Mouse (Mus musculus) heart, embryonic 12.5 days (tissue): ENCODE measurements around the gene Wipf3. TPM values are rescaled to one million over a fixed set of nuclear protein-coding genes. Genes with fewer than 3 reads are reported as not detected.

Source experiments
- ATAC-seq: fragments of 200-750 bp; cut with Nextera tagmentation; 2 replicates; pipeline ENCODE4 v1.8.0; 2017; ENCODE audit warnings: moderate TSS enrichment, moderate library complexity; ENCODE audit not compliant: insufficient number of reproducible peaks, low FRiP score
- H3K27ac ChIP-seq: fragments of 300-500 bp; sonication (generic); 2 replicates; pipeline ENCODE4 v1.5.1; 2016; ENCODE audit warnings: mild to moderate bottlenecking, moderate library complexity; ENCODE audit not compliant: poor library complexity, severe bottlenecking
- H3K27me3 ChIP-seq: fragments of 300-500 bp; sonication (generic); replicated peaks from 2 replicates; pipeline ENCODE4 v1.6.1; 2016; ENCODE audit warnings: mild to moderate bottlenecking, moderate library complexity
- H3K36me3 ChIP-seq: fragments of 300-500 bp; sonication (generic); 2 replicates; pipeline ENCODE4 v1.6.1; 2016; ENCODE audit warnings: mild to moderate bottlenecking, moderate library complexity
- H3K4me1 ChIP-seq: fragments of 300-500 bp; sonication (generic); replicated peaks from 2 replicates; pipeline ENCODE4 v1.6.1; 2016; ENCODE audit warnings: mild to moderate bottlenecking
- H3K4me2 ChIP-seq: fragments of 300-500 bp; sonication (generic); 2 replicates; pipeline ENCODE4 v1.6.1; 2016; ENCODE audit warnings: mild to moderate bottlenecking, moderate library complexity
- H3K4me3 ChIP-seq: fragments of 300-500 bp; sonication (generic); 2 replicates; pipeline ENCODE4 v1.5.1; 2016; ENCODE audit warnings: mild to moderate bottlenecking
- H3K9ac ChIP-seq: fragments of 300-500 bp; sonication (generic); 2 replicates; pipeline ENCODE4 v1.6.1; 2016; ENCODE audit warnings: mild to moderate bottlenecking, moderate library complexity
- H3K9me3 ChIP-seq: fragments of 300-500 bp; sonication (generic); replicated peaks from 2 replicates; pipeline ENCODE4 v1.6.1; 2016; ENCODE audit warnings: mild to moderate bottlenecking, moderate library complexity
- WGBS: fragments of 180-500 bp; shearing (Covaris S2); methylation state at CpG from one replicate; pipeline ENCODE4 v1.1.7; 2016; 5-methylcytosine and 5-hydroxymethylcytosine counted together
- polyA plus RNA-seq: library from polyadenylated mRNA; unstranded; fragments of >200 nt; fragmentation: Nextera tagmentation; extraction: Ambion mirVana; gene quantifications from 2 replicates; pipeline ENCODE4 v1.2.1, GENCODE M21; 2016

Gene Wipf3
- polyA plus RNA-seq, 1 experiment from 2014 or later, result 4.8 TPM

DNA sequence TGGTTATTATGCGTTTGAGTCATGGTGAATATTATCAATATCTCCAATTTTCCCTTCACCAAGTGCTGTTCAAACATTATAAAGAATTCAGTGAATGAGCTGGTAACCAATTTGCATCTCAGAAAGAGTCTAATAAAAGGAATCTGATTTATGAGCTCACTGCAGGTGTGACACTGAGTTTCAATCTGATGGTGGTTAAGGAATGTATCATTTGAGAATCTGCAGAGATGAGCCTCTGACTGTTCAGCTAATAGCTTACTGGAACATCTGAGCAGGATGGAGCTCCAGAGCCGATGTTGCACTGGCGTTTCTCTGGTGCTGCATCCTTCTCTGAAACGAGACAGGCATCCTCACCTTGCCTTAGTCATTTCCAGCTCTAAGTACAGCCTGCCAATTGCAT lies 17.9 kb downstream of the Wipf3 start:
- Histone ChIP-seq H3K4me2 (no peak overlapping the region), H3K9me3 (no peaks in the 10 kb centered on the region), H3K36me3 (no peaks in the 10 kb centered on the region), H3K9ac (no peak overlapping the region), H3K4me1 (peaks cover 26% of the 10 kb centered on the region), H3K4me3 (no peak overlapping the region), H3K27me3 (no peaks in the 10 kb centered on the region), H3K27ac (no peak overlapping the region)
- 82% methylated on average over 4 of the region's 4 CpGs for WGBS
- ATAC-seq, result no peak

DNA sequence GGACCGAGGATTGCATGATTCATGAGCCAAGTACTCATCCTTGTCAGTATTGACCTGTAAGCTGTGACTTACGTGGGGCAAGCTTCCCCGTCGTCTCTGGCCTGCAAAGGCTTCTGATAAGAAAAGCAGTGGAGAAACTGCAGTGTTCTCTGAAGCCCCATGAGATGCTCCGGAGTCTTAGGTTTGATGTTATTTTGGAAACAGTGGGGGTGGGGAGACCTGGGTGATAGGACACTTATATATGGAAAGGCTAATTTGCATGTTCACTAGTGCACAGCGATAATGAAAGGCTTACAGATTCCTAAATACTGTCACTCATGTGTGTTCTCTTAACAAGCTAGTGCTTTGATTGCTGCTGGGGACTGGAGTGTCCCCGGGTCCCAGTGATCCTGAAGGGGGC lies 30.3 kb downstream of the Wipf3 start:
- H3K36me3 ChIP-seq, result no peaks in the 10 kb centered on the region
- 17% methylated on average over 7 of the region's 7 CpGs for WGBS
- 0 out of 2 replicates have a peak, but pooled peaks cover 4% of the 10 kb centered on the region for H3K9me3 ChIP-seq
- H3K4me3 ChIP-seq, result no peak overlapping the region
- H3K4me1 ChIP-seq, result peaks cover 50% of the 10 kb centered on the region
- no peaks in the 10 kb centered on the region for H3K27me3 ChIP-seq
- peak overlapping the region; percentile 17; the same call in 1 of the 2 replicates for H3K27ac ChIP-seq
- H3K4me2 ChIP-seq, result no peak overlapping the region
- ATAC-seq, result no peak
- H3K9ac ChIP-seq, result no peak overlapping the region

DNA sequence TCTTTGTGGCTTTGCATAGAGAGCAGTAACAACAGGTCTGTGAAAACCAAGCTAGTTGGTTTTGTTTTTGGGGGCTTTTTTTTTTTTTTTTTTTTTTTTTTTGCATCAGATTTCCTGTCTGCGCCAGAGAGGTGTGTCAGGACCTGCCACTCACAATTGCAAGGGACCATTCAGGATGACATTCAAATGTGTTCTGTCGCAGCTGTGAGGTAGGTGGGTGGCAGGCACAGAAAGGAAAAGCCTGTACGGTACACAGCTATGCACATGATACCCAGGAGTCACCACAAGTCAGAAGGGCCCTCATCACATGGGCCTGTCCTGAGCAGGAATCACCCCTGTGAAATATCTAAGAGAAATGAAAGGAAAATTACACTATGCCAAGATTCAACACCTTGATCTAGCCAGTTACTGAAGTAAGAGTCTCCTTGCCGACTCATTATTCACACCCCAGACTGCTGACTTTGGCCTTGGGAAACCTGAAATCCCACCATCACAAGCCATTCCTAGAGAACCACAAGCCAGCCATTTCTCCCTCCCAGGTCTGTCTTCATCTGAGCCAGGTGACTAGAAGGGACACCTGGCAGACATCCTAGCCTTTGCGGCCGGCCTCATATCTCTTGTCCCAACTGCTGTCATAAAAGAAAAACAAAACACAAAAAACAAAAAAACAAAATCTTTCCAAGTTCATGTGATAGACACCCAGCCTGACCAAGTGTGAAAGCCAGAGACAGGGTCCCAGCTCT lies 30.9 kb downstream of the Wipf3 start:
- H3K4me3 ChIP-seq, result no peak overlapping the region
- ATAC-seq, result no peak

DNA sequence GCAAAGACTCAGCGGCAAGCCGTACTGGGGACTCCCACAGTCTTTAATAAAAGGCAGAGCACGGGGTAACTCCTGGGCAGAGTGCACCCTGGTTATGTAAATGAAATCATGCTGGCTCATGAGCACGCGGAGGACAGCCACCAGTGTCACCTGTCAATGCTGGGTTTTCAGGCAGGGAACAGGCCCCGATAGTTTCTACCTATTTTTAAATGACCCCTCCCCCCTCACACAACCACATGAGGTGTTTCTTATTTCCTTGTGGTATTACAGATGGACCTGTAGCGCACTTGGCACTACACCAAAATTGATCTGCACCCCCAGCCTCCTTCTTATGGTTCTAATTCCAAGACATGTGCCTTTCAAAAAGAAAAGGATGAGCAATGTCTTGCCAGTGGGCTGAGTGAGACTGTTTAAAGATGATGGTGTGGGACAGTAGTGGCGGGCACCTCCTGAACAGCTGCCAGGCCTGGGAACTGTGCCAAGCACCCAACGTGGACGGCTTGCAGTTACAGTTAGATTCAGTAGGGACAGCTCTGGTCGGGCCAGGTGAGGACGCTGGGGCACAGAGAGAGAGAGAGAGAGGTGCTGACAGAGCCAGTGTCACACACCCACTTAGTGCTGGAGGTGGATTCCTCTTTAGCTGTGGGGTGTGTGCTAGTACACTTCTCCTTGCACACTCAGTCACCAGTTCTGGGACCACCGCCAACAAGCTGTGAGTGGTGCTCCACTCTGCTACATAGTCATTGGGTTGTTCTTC lies 31.7 kb downstream of the Wipf3 start:
- WGBS, result 58% methylated on average over 13 of the region's 13 CpGs

More for the DNA sequence above, 30.9 kb downstream of the Wipf3 start:
- H3K36me3 ChIP-seq, result no peaks in the 10 kb centered on the region
- 0 out of 2 replicates have a peak, but pooled peaks cover 4% of the 10 kb centered on the region for H3K9me3 ChIP-seq
- H3K9ac ChIP-seq, result no peak overlapping the region
- peaks cover 56% of the 10 kb centered on the region for H3K4me1 ChIP-seq
- 60% methylated on average over 6 of the region's 6 CpGs for WGBS
- no peaks in the 10 kb centered on the region for H3K27me3 ChIP-seq
- peak overlapping the region; percentile 59; the same call in 1 of the 2 replicates for H3K27ac ChIP-seq
- H3K4me2 ChIP-seq, result no peak overlapping the region

DNA sequence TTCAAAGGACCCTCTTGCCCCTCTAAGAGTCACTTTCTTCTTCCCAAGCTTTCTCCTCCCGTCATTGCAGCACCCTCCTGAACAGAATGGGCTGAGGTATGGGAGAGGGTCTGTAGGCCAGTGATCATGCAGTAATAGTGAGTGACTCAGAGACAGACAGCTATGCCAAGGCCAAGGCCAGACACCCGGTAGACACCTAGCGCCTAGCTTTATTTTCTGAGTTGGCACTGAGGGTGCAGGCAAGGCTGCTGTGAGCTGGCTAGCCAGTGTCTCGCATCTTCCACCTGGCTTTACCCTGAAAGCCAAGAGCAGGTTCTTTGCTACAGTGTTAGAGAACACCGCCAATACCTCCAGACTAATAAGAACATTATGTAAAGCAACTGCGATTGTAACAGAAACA lies 33.4 kb downstream of the Wipf3 start:
- no peak overlapping the region for H3K4me2 ChIP-seq
- peaks cover 63% of the 10 kb centered on the region for H3K4me1 ChIP-seq
- no peaks in the 10 kb centered on the region for H3K36me3 ChIP-seq
- 0 out of 2 replicates have a peak, but pooled peaks cover 4% of the 10 kb centered on the region for H3K9me3 ChIP-seq
- no peak overlapping the region for H3K9ac ChIP-seq
- H3K27me3 ChIP-seq, result no peaks in the 10 kb centered on the region
- 87% methylated on average over 6 of the region's 6 CpGs for WGBS
- no peak overlapping the region for H3K4me3 ChIP-seq
- no peak for ATAC-seq
- H3K27ac ChIP-seq, result no peak overlapping the region

More for the DNA sequence above, 31.7 kb downstream of the Wipf3 start:
- no peak overlapping the region for H3K4me3 ChIP-seq
- peaks cover 59% of the 10 kb centered on the region for H3K4me1 ChIP-seq
- no peak overlapping the region for H3K9ac ChIP-seq
- peak; percentile 27; the same call in 1 of the 2 replicates for ATAC-seq
- H3K9me3 ChIP-seq, result 0 out of 2 replicates have a peak, but pooled peaks cover 4% of the 10 kb centered on the region
- H3K27ac ChIP-seq, result peak overlapping the region; percentile 59; the same call in 1 of the 2 replicates
- H3K4me2 ChIP-seq, result no peak overlapping the region
- no peaks in the 10 kb centered on the region for H3K27me3 ChIP-seq
- no peaks in the 10 kb centered on the region for H3K36me3 ChIP-seq

- Histone ChIP-seq H3K9me3 (0 out of 2 replicates have a peak, but pooled peaks cover 4% of the 10 kb centered on the region), H3K27me3 (no peaks in the 10 kb centered on the region), H3K4me3 (no peak overlapping the region), H3K4me1 (peaks cover 66% of the 10 kb centered on the region), H3K27ac (peak overlapping the region; percentile 42), H3K4me2 (no peak overlapping the region), H3K36me3 (no peaks in the 10 kb centered on the region), H3K9ac (no peak overlapping the region)
- no peak for ATAC-seq
- 64% methylated on average over 8 of the region's 8 CpGs for WGBS
These were observed 34.5 kb downstream of the Wipf3 start for GRCm38 (mm10) chr6:54463701-54464458.

GRCm38 (mm10) chr6:54464926-54465325 lies 35.5 kb downstream of the Wipf3 start:
- Histone ChIP-seq H3K4me1 (peaks cover 60% of the 10 kb centered on the region), H3K4me2 (no peak overlapping the region), H3K9me3 (0 out of 2 replicates have a peak, but pooled peaks cover 4% of the 10 kb centered on the region), H3K36me3 (no peaks in the 10 kb centered on the region), H3K27ac (peak overlapping the region; percentile 30; the same call in 1 of the 2 replicates), H3K4me3 (no peak overlapping the region), H3K9ac (no peak overlapping the region), H3K27me3 (no peaks in the 10 kb centered on the region)
- WGBS, result 56% methylated on average over 4 of the region's 4 CpGs
- no peak for ATAC-seq

DNA sequence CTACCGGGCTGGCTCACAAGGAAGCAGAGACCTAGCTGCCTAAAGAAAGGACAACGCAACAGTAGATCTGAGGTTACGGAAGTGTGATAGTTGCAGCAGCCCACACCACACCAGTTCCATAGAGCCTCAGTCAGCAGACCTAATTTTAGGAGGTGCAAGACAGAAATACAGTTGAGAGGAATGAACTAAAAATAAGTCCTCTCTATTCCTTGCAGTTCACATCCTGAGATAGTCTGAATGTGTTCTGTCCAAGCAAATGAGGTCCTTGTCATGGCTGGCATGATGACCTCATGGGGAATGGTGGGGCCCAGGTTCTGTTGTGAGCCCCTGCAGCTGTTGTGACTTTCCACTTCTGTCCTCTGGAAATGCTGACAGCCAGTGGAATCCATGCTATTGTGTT lies 38.0 kb downstream of the Wipf3 start:
- no peak overlapping the region for H3K4me3 ChIP-seq
- no peaks in the 10 kb centered on the region for H3K36me3 ChIP-seq
- peak; percentile 69 for ATAC-seq
- H3K27me3 ChIP-seq, result no peaks in the 10 kb centered on the region
- no peaks in the 10 kb centered on the region for H3K9me3 ChIP-seq
- peak overlapping the region; percentile 41 for H3K4me2 ChIP-seq
- H3K27ac ChIP-seq, result peak overlapping the region; percentile 96
- peaks cover 54% of the 10 kb centered on the region for H3K4me1 ChIP-seq
- H3K9ac ChIP-seq, result 0 out of 2 replicates have a peak overlapping the region, but pooled peaks have one; percentile 30
- 38% methylated on average over 3 of the region's 3 CpGs for WGBS

- WGBS, result 60% methylated on average over 7 of the region's 7 CpGs
- ATAC-seq, result no peak
- Histone ChIP-seq H3K9me3 (no peaks in the 10 kb centered on the region), H3K27me3 (no peaks in the 10 kb centered on the region), H3K9ac (no peak overlapping the region), H3K4me2 (no peak overlapping the region), H3K36me3 (no peaks in the 10 kb centered on the region), H3K27ac (peak overlapping the region; percentile 86), H3K4me1 (peaks cover 67% of the 10 kb centered on the region), H3K4me3 (no peak overlapping the region)
These were observed 42.5 kb downstream of the Wipf3 start for GRCm38 (mm10) chr6:54471866-54472265.

GRCm38 (mm10) chr6:54472846-54473715 lies 43.7 kb downstream of the Wipf3 start:
- Histone ChIP-seq H3K4me1 (peaks cover 58% of the 10 kb centered on the region), H3K27ac (peak overlapping the region; percentile 86)
- 43% methylated on average over 8 of the region's 8 CpGs for WGBS

More at GRCm38 (mm10) chr6:54472846-54473715, 43.7 kb downstream of the Wipf3 start:
- Histone ChIP-seq H3K36me3 (no peaks in the 10 kb centered on the region), H3K27me3 (no peaks in the 10 kb centered on the region), H3K4me2 (0 out of 2 replicates have a peak overlapping the region, but pooled peaks have one; percentile 1), H3K4me3 (no peak overlapping the region), H3K9ac (peak overlapping the region; percentile 7; the same call in 1 of the 2 replicates), H3K9me3 (no peaks in the 10 kb centered on the region)
- ATAC-seq, result peak; percentile 70
